Mouse (Mus musculus) effector memory CD4-positive, alpha-beta T cell, adult 7 months (primary cell): Measurements from ENCODE around the gene Fut1. TPM values are rescaled to one million over a fixed set of nuclear protein-coding genes. Genes with fewer than 3 reads are reported as not detected.

Experiments
- polyA plus RNA-seq: library from polyadenylated mRNA; unstranded; fragments of 100-300 nt; shearing (Covaris generic); gene quantifications from one replicate; pipeline ENCODE4 v1.2.1, GENCODE M21; 2017

Fut1 gene
- polyA plus RNA-seq: 1.2 TPM

DNA sequence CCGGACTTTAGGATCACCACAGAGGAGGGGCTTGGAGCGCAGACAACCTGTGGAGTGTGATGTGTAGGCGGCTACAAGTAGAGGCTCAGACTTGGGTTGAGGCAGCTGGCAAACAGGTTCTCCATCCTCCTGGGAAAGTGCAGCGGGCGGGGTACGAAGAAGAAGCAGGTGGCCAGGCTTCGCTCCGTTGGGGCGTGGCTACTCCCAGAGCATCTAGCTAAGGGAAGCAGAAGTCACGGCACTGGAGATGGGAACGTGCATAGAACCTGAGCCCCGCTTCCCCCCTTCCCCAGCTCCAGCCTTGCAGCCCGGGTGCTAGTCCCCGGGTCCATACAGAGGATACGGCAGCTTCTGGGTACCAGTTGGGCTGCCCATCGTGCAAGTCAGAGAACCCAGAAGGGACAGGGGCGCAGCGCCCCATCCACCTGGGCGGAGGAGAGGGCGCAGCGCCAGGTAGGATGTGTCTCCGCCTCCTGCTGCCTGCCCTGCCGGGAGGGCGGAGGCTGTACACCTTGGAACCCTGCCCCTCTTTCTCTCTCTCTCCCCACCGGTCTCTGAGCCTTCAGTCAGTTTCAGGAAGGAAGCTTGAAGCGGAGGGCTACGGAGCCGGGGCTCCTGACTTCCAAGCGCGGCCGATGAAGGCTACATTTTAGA is at the start of gene Fut1:
TSS of gene Fut1 (plus strand) at position 248 of the 654 bp plus-strand sequence.

GRCm38 (mm10) chr7:45570103-45570741 is 46.9 kb upstream of the Fut1 start, which contains the start of gene Bcat2:
TSS of gene Bcat2 (plus strand) at chr7:45570153.

GRCm38 (mm10) chr7:45621443-45621842 is 4.4 kb downstream of the Fut1 start, which contains the start of gene Izumo1:
TSS of gene Izumo1 (plus strand) at chr7:45621811.

GRCm38 (mm10) chr7:45627261-45627660 is 10.2 kb downstream of the Fut1 start, which contains the start of gene Rasip1:
TSS of gene Rasip1 (plus strand) at chr7:45627488.

DNA sequence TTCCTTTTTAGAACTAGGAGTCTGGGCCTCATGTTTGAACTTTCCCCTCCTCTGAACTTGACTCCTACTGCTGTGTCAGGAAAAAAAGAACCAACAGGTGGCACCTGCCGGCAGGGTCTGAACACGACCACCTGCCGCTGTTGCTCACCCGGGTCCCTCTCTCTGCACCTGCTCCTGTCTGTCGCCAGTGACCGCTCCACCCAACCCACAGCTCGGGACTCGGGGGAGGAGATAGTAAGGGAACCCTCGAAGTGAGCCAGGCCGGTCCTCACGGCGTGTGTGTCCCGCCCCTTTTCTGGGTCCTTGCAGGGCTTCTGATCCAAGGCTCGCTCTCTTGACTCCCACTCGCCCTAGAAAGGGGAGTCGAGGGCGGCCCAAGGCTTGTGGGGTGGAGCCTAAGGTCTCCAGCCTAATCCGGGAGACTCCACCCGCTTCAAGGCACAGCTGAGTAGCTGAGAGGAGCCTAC is 22.5 kb downstream of the Fut1 start, which contains the start of gene Mamstr:
TSS of gene Mamstr (plus strand) at position 417 of the 467 bp plus-strand sequence.

DNA sequence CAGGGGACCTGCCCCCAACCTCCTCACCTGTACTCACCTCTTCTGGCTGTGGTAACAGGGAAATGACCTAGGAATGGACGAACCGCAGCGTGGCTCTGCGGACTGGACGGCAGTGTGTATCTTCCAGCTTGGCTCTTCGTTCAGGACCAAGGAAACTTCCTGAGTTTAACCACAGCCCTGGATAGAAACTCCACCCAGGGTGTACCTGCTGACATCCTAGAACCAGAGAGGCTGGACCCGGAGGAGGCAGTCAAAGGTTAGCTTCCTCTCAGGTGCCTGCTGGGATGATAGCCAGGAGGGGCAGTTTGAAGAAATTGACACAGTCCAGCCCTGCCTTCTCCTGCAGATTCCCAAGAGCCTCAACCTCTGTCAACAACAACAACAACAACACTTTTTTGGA is 49.1 kb downstream of the Fut1 start, which contains the start of gene Fut2:
TSS of gene Fut2 (minus strand) at position 234 of the 400 bp plus-strand sequence.

Other genes starting within 250 kb of the Fut1 start
- gene Lin7b, start 246.7 kb upstream of the Fut1 start, polyA plus RNA-seq: not detected
- gene Snrnp70, start 221.5 kb upstream of the Fut1 start, polyA plus RNA-seq: 211 TPM
- not detected for gene Kcna7, start 211.6 kb upstream of the Fut1 start, polyA plus RNA-seq
- gene Ntf5, start 203.6 kb upstream of the Fut1 start, polyA plus RNA-seq: 0.60 TPM
- gene Lhb, start 196.5 kb upstream of the Fut1 start, polyA plus RNA-seq: not detected
- 3.2 TPM for gene Gys1, start 182.4 kb upstream of the Fut1 start, polyA plus RNA-seq
- 32.3 TPM for gene Ruvbl2, start 179.2 kb upstream of the Fut1 start, polyA plus RNA-seq
- gene Ftl1, start 157.4 kb upstream of the Fut1 start, polyA plus RNA-seq: 2,366 TPM
- 236 TPM for gene Bax, start 150.4 kb upstream of the Fut1 start, polyA plus RNA-seq
- 1.3 TPM for gene Tulp2, start 135.4 kb upstream of the Fut1 start, polyA plus RNA-seq
- gene Gm45808, start 130.5 kb upstream of the Fut1 start, polyA plus RNA-seq: 0.89 TPM
- 0.80 TPM for gene Dhdh, start 128.5 kb upstream of the Fut1 start, polyA plus RNA-seq
- gene Nucb1, start 106.9 kb upstream of the Fut1 start, polyA plus RNA-seq: 218 TPM
- 751 TPM for gene Ppp1r15a, start 91.0 kb upstream of the Fut1 start, polyA plus RNA-seq
- gene Plekha4, start 91.0 kb upstream of the Fut1 start, polyA plus RNA-seq: 1.3 TPM
- gene Hsd17b14, start 62.4 kb upstream of the Fut1 start, polyA plus RNA-seq: 2.0 TPM
- 38.0 TPM for gene Bcat2, start 47.1 kb upstream of the Fut1 start, polyA plus RNA-seq
- not detected for gene Fgf21, start 1.8 kb upstream of the Fut1 start, polyA plus RNA-seq
- not detected for gene Izumo1, start 4.5 kb downstream of the Fut1 start, polyA plus RNA-seq
- gene Rasip1, start 10.2 kb downstream of the Fut1 start, polyA plus RNA-seq: not detected
- 1.1 TPM for gene Mamstr, start 22.7 kb downstream of the Fut1 start, polyA plus RNA-seq
- gene Fut2, start 49.1 kb downstream of the Fut1 start, polyA plus RNA-seq: 0.89 TPM
- not detected for gene Ntn5, start 66.7 kb downstream of the Fut1 start, polyA plus RNA-seq
- gene Sec1, start 77.1 kb downstream of the Fut1 start, polyA plus RNA-seq: not detected
- 1.3 TPM for gene Car11, start 82.6 kb downstream of the Fut1 start, polyA plus RNA-seq
- gene Dbp, start 87.8 kb downstream of the Fut1 start, polyA plus RNA-seq: 7.4 TPM
- gene Rpl18, start 98.2 kb downstream of the Fut1 start, polyA plus RNA-seq: 1,531 TPM
- 17.9 TPM for gene Sphk2, start 100.7 kb downstream of the Fut1 start, polyA plus RNA-seq
- 0.57 TPM for gene Fam83e, start 103.9 kb downstream of the Fut1 start, polyA plus RNA-seq
- gene Spaca4, start 108.5 kb downstream of the Fut1 start, polyA plus RNA-seq: not detected
- gene Lmtk3, start 166.4 kb downstream of the Fut1 start, polyA plus RNA-seq: 0.13 TPM
- gene Sult2b1, start 167.4 kb downstream of the Fut1 start, polyA plus RNA-seq: 13.1 TPM
- 153 TPM for gene Cyth2, start 197.3 kb downstream of the Fut1 start, polyA plus RNA-seq
- 0.46 TPM for gene Kcnj14, start 207.5 kb downstream of the Fut1 start, polyA plus RNA-seq
- 34.7 TPM for gene Grwd1, start 213.7 kb downstream of the Fut1 start, polyA plus RNA-seq